Comparison of ENCODE assay signal across 13 mouse cellular contexts in genomic region chr7:44519240-44519913, GRCm38 (mm10). TPM values are rescaled to one million over a fixed set of nuclear protein-coding genes. Genes with fewer than 3 reads are reported as not detected.
DNase-seq lines count a peak whose midpoint lies in the region; ATAC-seq and TF ChIP-seq lines count a peak whose summit lies in the region.
"Had no signal": no experiment of that assay in that cellular context is flagged by ENCODE, and none has a peak within 500 bp of the region (broad histone marks: within the 10 kb centered on the region; RNA-seq: fewer than 3 reads in every experiment).

No protein-coding gene starts in this region.

- dilution Hi-C loops in CH12.LX (cut with MboI; ENCODE audit: extremely low pct_ligation_motif_present, extremely low pct_unique_long_range_greater_than_20kb, low sequenced_read_pairs): no loop called here

- no peak overlapping the region for H3K9ac ChIP-seq in liver, embryonic 14.5 days (replicated peaks)
- no peak overlapping the region for H3K9ac ChIP-seq in liver, embryonic 11.5 days (ENCODE audit: low read depth, low read length)
- no peak overlapping the region for H3K9ac ChIP-seq in CH12.LX (ENCODE audit: insufficient read depth, low read depth)
- H3K9ac ChIP-seq: embryonic facial prominence, embryonic 13.5 days; heart, embryonic 13.5 days; limb, embryonic 12.5 days had no signal

- TF ChIP-seq POLR2A in CH12.LX (IDR thresholded peaks at IDR 0.05; ENCODE audit: low read depth, low read length): no peak

- H3K4me3 ChIP-seq in liver, embryonic 14.5 days (ENCODE audit: insufficient read depth in 1 of 2, low read depth in 2 of 2, low read length in 2 of 2): no peak overlapping the region
- H3K4me3 ChIP-seq in liver, embryonic 11.5 days (ENCODE audit: low read depth, low read length): no peak overlapping the region
- H3K4me3 ChIP-seq in CH12.LX (replicated peaks in 1 of 3; ENCODE audit: low read depth in 2 of 3, low read length in 2 of 3, poor library complexity in 1 of 3): no peak overlapping the region
- H3K4me3 ChIP-seq: embryonic facial prominence, embryonic 13.5 days; heart, embryonic 13.5 days; limb, embryonic 12.5 days had no signal

- TF ChIP-seq RAD21 in CH12.LX (IDR thresholded peaks at IDR 0.05; ENCODE audit: low read depth, low read length): peak; percentile 58

- H3K36me3 ChIP-seq in liver, embryonic 14.5 days (replicated peaks; ENCODE audit: control insufficient read depth, insufficient read depth, low read depth): no peaks in the 10 kb centered on the region
- no peaks in the 10 kb centered on the region for H3K36me3 ChIP-seq in liver, embryonic 11.5 days (ENCODE audit: control insufficient read depth, insufficient read depth, low read length)
- peaks cover 17 to 64% of the 10 kb centered on the region in 2 experiments for H3K36me3 ChIP-seq in CH12.LX (replicated peaks in 1 of 2; ENCODE audit: control insufficient read depth in 1 of 2, insufficient read depth in 1 of 2, low read length in 1 of 2)
- H3K36me3 ChIP-seq: embryonic facial prominence, embryonic 13.5 days; heart, embryonic 13.5 days; limb, embryonic 12.5 days had no signal

- intact Hi-C loops in left cerebral cortex, postnatal 25 days (cut with DNase I): loop anchor here (5.0 kb wide), 1 partner anchor 133 kb away; no protein-coding TSS in a partner anchor

- no peaks in the 10 kb centered on the region for H3K9me3 ChIP-seq in liver, embryonic 14.5 days (ENCODE audit: control insufficient read depth, low read length)
- no peaks in the 10 kb centered on the region for H3K9me3 ChIP-seq in liver, embryonic 11.5 days (ENCODE audit: control insufficient read depth, low read length)
- H3K9me3 ChIP-seq in CH12.LX (replicated peaks; ENCODE audit: low read length): no peaks in the 10 kb centered on the region
- H3K9me3 ChIP-seq: embryonic facial prominence, embryonic 13.5 days; heart, embryonic 13.5 days; limb, embryonic 12.5 days had no signal

- H3K27ac ChIP-seq in liver, embryonic 14.5 days: no peak overlapping the region
- no peak overlapping the region for H3K27ac ChIP-seq in liver, embryonic 11.5 days (ENCODE audit: low read depth, low read length)
- H3K27ac ChIP-seq in CH12.LX (ENCODE audit: insufficient read depth, low read depth): no peak overlapping the region
- H3K27ac ChIP-seq: embryonic facial prominence, embryonic 13.5 days; heart, embryonic 13.5 days; limb, embryonic 12.5 days had no signal

- H3K4me2 ChIP-seq in liver, embryonic 14.5 days (ENCODE audit: low read depth): no peak overlapping the region
- no peak overlapping the region for H3K4me2 ChIP-seq in liver, embryonic 11.5 days
- no peak overlapping the region for H3K4me2 ChIP-seq in CH12.LX (ENCODE audit: insufficient read depth, low read depth, poor library complexity, severe bottlenecking)
- H3K4me2 ChIP-seq: embryonic facial prominence, embryonic 13.5 days; heart, embryonic 13.5 days; limb, embryonic 12.5 days had no signal

- peaks cover 19% of the 10 kb centered on the region for H3K27me3 ChIP-seq in liver, embryonic 14.5 days (ENCODE audit: control insufficient read depth, insufficient read depth, low read length)
- H3K27me3 ChIP-seq in liver, embryonic 11.5 days (replicated peaks; ENCODE audit: control insufficient read depth, insufficient read depth, low read length): peaks cover 43% of the 10 kb centered on the region
- H3K27me3 ChIP-seq in CH12.LX (replicated peaks): no peaks in the 10 kb centered on the region

- no peak for DNase-seq in liver, embryonic 14.5 days (ENCODE audit: low read depth in 3 of 3, low spot score in 3 of 3)
- no peak for DNase-seq in liver, embryonic 11.5 days (ENCODE audit: low spot score)
- DNase-seq in CH12.LX (ENCODE audit: extremely low read depth) (peak; percentile 45), NIH3T3 (ENCODE audit: low read depth) (peak; percentile 56)
- DNase-seq in embryo, embryonic 11 days: no peak
- no peak for DNase-seq in left cerebral cortex, postnatal 25 days (ENCODE audit: low spot score in 2 of 2)

- no peaks in the 10 kb centered on the region for H3K4me1 ChIP-seq in liver, embryonic 14.5 days (replicated peaks; ENCODE audit: control insufficient read depth in 2 of 2, insufficient read depth in 2 of 2, low read length in 1 of 2)
- no peaks in the 10 kb centered on the region for H3K4me1 ChIP-seq in liver, embryonic 11.5 days (replicated peaks; ENCODE audit: control insufficient read depth, insufficient read depth, low read length)
- peaks cover under 1 to 26% of the 10 kb centered on the region in 2 experiments; a peak in 3 of 4 replicates for H3K4me1 ChIP-seq in CH12.LX (ENCODE audit: control insufficient read depth in 1 of 2, insufficient read depth in 2 of 2)

- no peak for TF ChIP-seq EP300 in liver, embryonic 14.5 days (IDR thresholded peaks at IDR 0.05; ENCODE audit: low read depth)
- TF ChIP-seq EP300 in CH12.LX (IDR thresholded peaks at IDR 0.05; ENCODE audit: low read length): no peak

- in situ Hi-C loops in CH12.LX (cut with MboI; ENCODE audit: low pct_ligation_motif_present, low pct_unique_long_range_greater_than_20kb, low sequenced_read_pairs): no loop called here

- H3K79me2 ChIP-seq in CH12.LX (replicated peaks; ENCODE audit: control insufficient read depth, extremely low read depth, insufficient read depth, poor library complexity, severe bottlenecking): no peaks in the 10 kb centered on the region

- WGBS in liver, embryonic 14.5 days (ENCODE audit: insufficient replicate concordance): 54% methylated on average over 9 of the region's 9 CpGs
- 66% methylated on average over 9 of the region's 9 CpGs for WGBS in liver, embryonic 11.5 days

- ATAC-seq in liver, embryonic 14.5 days (ENCODE audit: insufficient read depth): no peak
- no peak for ATAC-seq in liver, embryonic 11.5 days (replicated peaks; ENCODE audit: low FRiP score)
- ATAC-seq in megakaryocyte-erythroid progenitor cell, adult 5-6 weeks (replicated peaks; ENCODE audit: low FRiP score, low TSS enrichment, poor library complexity, severe bottlenecking): 0 out of 2 replicates have a peak, but pooled peaks have one; percentile 35
- ATAC-seq: activated CD4-positive, CD25-positive, alpha-beta regulatory T cell, adult 4 months had no signal

- TF ChIP-seq CTCF in liver, embryonic 14.5 days (IDR thresholded peaks at IDR 0.05; ENCODE audit: low read depth): peak; percentile 53
- TF ChIP-seq CTCF in CH12.LX (conservative IDR thresholded peaks at IDR 0.05 in 1 of 2, IDR thresholded peaks at IDR 0.05 in 1 of 2; ENCODE audit: low read depth in 2 of 2, low read length in 2 of 2): peak in 1 of 2 experiments; percentile 60; a peak in 2 of 4 replicates

RNA-seq across cellular contexts. Expression of gene Mybpc2, which starts 5.1 kb away (rescaled TPM):
- not detected in 2 replicates for polyA plus RNA-seq in liver, embryonic 14.5 days (2012; rRNA removed)
- polyA plus RNA-seq in liver, embryonic 14.5 days (2014; fragmentation: Nextera tagmentation; extraction: Ambion mirVana): not detected in 2 replicates
- not detected in 2 replicates for polyA plus RNA-seq in liver, embryonic 11.5 days (2014; fragmentation: Nextera tagmentation; extraction: Ambion mirVana)
- total RNA-seq in CH12.LX (2012; rRNA removed): 3.0 and 5.0 TPM in 2 replicates
- total RNA-seq in CH12.LX (2014; rRNA removed): 2.0 TPM in 2 replicates
- polyA plus RNA-seq in CH12.LX (2012; ENCODE audit: insufficient read length, low read depth): 8.3 and 8.6 TPM in 2 replicates
- 0.48 TPM in 1 of 2 replicates, not detected in the other for total RNA-seq in megakaryocyte-erythroid progenitor cell, adult 5-6 weeks (2014; fragmentation: Nextera tagmentation)
- not detected in 2 replicates for total RNA-seq in megakaryocyte-erythroid progenitor cell, adult 5-6 weeks (2017)
- total RNA-seq in left cerebral cortex, postnatal 25 days (2021): not detected
- total RNA-seq: megakaryocyte, adult 5-6 weeks had no signal
- polyA plus RNA-seq: activated CD4-positive, CD25-positive, alpha-beta regulatory T cell, adult 4 months had no signal

RNA-seq across cellular contexts. Expression of gene Spib, which starts 12.5 kb away (rescaled TPM):
- 0.15 and 0.16 TPM in 2 replicates for polyA plus RNA-seq in liver, embryonic 14.5 days (2012; rRNA removed)
- polyA plus RNA-seq in liver, embryonic 14.5 days (2014; fragmentation: Nextera tagmentation; extraction: Ambion mirVana): 0.11 TPM in 2 replicates
- 0.05 TPM in 1 of 2 replicates, not detected in the other for polyA plus RNA-seq in liver, embryonic 11.5 days (2014; fragmentation: Nextera tagmentation; extraction: Ambion mirVana)
- 135 and 200 TPM in 2 replicates for total RNA-seq in CH12.LX (2012; rRNA removed)
- 162 and 194 TPM in 2 replicates for total RNA-seq in CH12.LX (2014; rRNA removed)
- 279 and 336 TPM in 2 replicates for polyA plus RNA-seq in CH12.LX (2012; ENCODE audit: insufficient read length, low read depth)
- total RNA-seq in megakaryocyte-erythroid progenitor cell, adult 5-6 weeks (2014; fragmentation: Nextera tagmentation): 0.67 and 4.7 TPM in 2 replicates
- not detected in 2 replicates for total RNA-seq in megakaryocyte-erythroid progenitor cell, adult 5-6 weeks (2017)
- under 1 TPM in 1 of 2 experiments, not detected in 1; 0.11 TPM for total RNA-seq in left cerebral cortex, postnatal 25 days (2021)
- polyA plus RNA-seq: neural tube, embryonic 14.5 days had no signal

RNA-seq across cellular contexts. Expression of gene Fam71e1, which starts 23.0 kb away (rescaled TPM):
- polyA plus RNA-seq in liver, embryonic 14.5 days (2012; rRNA removed): 0.64 and 1.5 TPM in 2 replicates
- 0.48 and 1.6 TPM in 2 replicates for polyA plus RNA-seq in liver, embryonic 14.5 days (2014; fragmentation: Nextera tagmentation; extraction: Ambion mirVana)
- 4.7 and 5.9 TPM in 2 replicates for polyA plus RNA-seq in liver, embryonic 11.5 days (2014; fragmentation: Nextera tagmentation; extraction: Ambion mirVana)
- total RNA-seq in CH12.LX (2012; rRNA removed): 1.2 and 1.3 TPM in 2 replicates
- total RNA-seq in CH12.LX (2014; rRNA removed): not detected in 2 replicates
- 0.33 and 0.39 TPM in 2 replicates for polyA plus RNA-seq in CH12.LX (2012; ENCODE audit: insufficient read length, low read depth)
- total RNA-seq in megakaryocyte-erythroid progenitor cell, adult 5-6 weeks (2014; fragmentation: Nextera tagmentation): not detected in 2 replicates
- 0.75 TPM in 1 of 2 replicates, not detected in the other for total RNA-seq in megakaryocyte-erythroid progenitor cell, adult 5-6 weeks (2017)
- total RNA-seq in left cerebral cortex, postnatal 25 days (2021): 10 to 100 TPM; 17.4 to 18.9 TPM

RNA-seq across cellular contexts. Expression of gene Emc10, which starts 23.0 kb away (rescaled TPM):
- polyA plus RNA-seq in liver, embryonic 14.5 days (2012; rRNA removed): 46.7 and 49.5 TPM in 2 replicates
- polyA plus RNA-seq in liver, embryonic 14.5 days (2014; fragmentation: Nextera tagmentation; extraction: Ambion mirVana): 41.7 and 49.3 TPM in 2 replicates
- 72.8 and 75.2 TPM in 2 replicates for polyA plus RNA-seq in liver, embryonic 11.5 days (2014; fragmentation: Nextera tagmentation; extraction: Ambion mirVana)
- total RNA-seq in CH12.LX (2012; rRNA removed): 25.9 and 32.4 TPM in 2 replicates
- 14.1 and 14.4 TPM in 2 replicates for total RNA-seq in CH12.LX (2014; rRNA removed)
- polyA plus RNA-seq in CH12.LX (2012; ENCODE audit: insufficient read length, low read depth): 42.7 and 49.1 TPM in 2 replicates
- total RNA-seq in megakaryocyte-erythroid progenitor cell, adult 5-6 weeks (2014; fragmentation: Nextera tagmentation): 62.8 and 83.9 TPM in 2 replicates
- 30.1 and 31.1 TPM in 2 replicates for total RNA-seq in megakaryocyte-erythroid progenitor cell, adult 5-6 weeks (2017)
- total RNA-seq in left cerebral cortex, postnatal 25 days (2021): 100 to 1,000 TPM; 165 to 173 TPM

RNA-seq across cellular contexts. Expression of gene Pold1, which starts 29.3 kb away (rescaled TPM):
- 42.1 and 46.7 TPM in 2 replicates for polyA plus RNA-seq in liver, embryonic 14.5 days (2012; rRNA removed)
- polyA plus RNA-seq in liver, embryonic 14.5 days (2014; fragmentation: Nextera tagmentation; extraction: Ambion mirVana): 37.5 and 40.2 TPM in 2 replicates
- polyA plus RNA-seq in liver, embryonic 11.5 days (2014; fragmentation: Nextera tagmentation; extraction: Ambion mirVana): 119 and 128 TPM in 2 replicates
- total RNA-seq in CH12.LX (2012; rRNA removed) (103 and 131 TPM in 2 replicates), CH12.LX (2014; rRNA removed) (44.2 and 49.3 TPM in 2 replicates)
- 61.4 and 67.6 TPM in 2 replicates for polyA plus RNA-seq in CH12.LX (2012; ENCODE audit: insufficient read length, low read depth)
- 194 and 214 TPM in 2 replicates for total RNA-seq in megakaryocyte-erythroid progenitor cell, adult 5-6 weeks (2014; fragmentation: Nextera tagmentation)
- 61.0 and 90.8 TPM in 2 replicates for total RNA-seq in megakaryocyte-erythroid progenitor cell, adult 5-6 weeks (2017)
- 1 to 10 TPM; 5.7 to 6.0 TPM for total RNA-seq in left cerebral cortex, postnatal 25 days (2021)

Comparison
In these comparisons a context has a peak if more than half of its experiments do, and no peak if none do; other contexts are left out.
1. DNase-seq: peak in CH12.LX (single experiment) and NIH3T3 (single experiment); none in liver, embryonic 14.5 days (0 of 3), liver, embryonic 11.5 days (single experiment), embryo, embryonic 11 days (single experiment) and left cerebral cortex, postnatal 25 days (0 of 2).
2. RNA of gene Spib, which starts 12.5 kb away (total RNA-seq): 135 to 200 TPM in CH12.LX; 0.67 to 4.7 TPM in megakaryocyte-erythroid progenitor cell, adult 5-6 weeks and 0.11 TPM in left cerebral cortex, postnatal 25 days; every median in the first group is over 10 times any median in the second.
3. RNA of gene Fam71e1, which starts 23.0 kb away (total RNA-seq): 17.4 to 18.9 TPM in left cerebral cortex, postnatal 25 days; 1.2 to 1.3 TPM in CH12.LX and 0.75 TPM in megakaryocyte-erythroid progenitor cell, adult 5-6 weeks; every median in the first group is over 4 times any median in the second.